Mouse (Mus musculus) gastrocnemius, postnatal 10 days (tissue): ENCODE data around the gene Lgi1. TPM values are rescaled to one million over a fixed set of nuclear protein-coding genes. Genes with fewer than 3 reads are reported as not detected.

Source experiments
- DNase-seq: peaks from one replicate; pipeline ENCODE4 v3.0.0; 2021; ENCODE audit warnings: mixed read lengths
- long read RNA-seq, 2 experiments: library from polyadenylated mRNA; stranded (forward); transcript quantifications; one replicate each; pipeline ENCODE4 v2.0.0; 2021
- total RNA-seq, 2 experiments: library from RNA; stranded (reverse); gene quantifications; 2 replicates each; pipeline ENCODE4 v1.2.3; 2021

Gene Lgi1
- total RNA-seq, result 1 to 10 TPM; 1.5 to 2.3 TPM
- long read RNA-seq, experiment 1, full-length matches to known transcripts, result 2 of 3 reads
- long read RNA-seq, experiment 1, partial matches to known transcripts, result 0 of 3 reads
- long read RNA-seq, experiment 1, other reads (novel, unspliced or antisense), result 1 of 3 reads
- long read RNA-seq, experiment 2, partial matches to known transcripts, result 1 of 1 reads
- long read RNA-seq, experiment 2, other reads (novel, unspliced or antisense), result 0 of 1 reads

DNA sequence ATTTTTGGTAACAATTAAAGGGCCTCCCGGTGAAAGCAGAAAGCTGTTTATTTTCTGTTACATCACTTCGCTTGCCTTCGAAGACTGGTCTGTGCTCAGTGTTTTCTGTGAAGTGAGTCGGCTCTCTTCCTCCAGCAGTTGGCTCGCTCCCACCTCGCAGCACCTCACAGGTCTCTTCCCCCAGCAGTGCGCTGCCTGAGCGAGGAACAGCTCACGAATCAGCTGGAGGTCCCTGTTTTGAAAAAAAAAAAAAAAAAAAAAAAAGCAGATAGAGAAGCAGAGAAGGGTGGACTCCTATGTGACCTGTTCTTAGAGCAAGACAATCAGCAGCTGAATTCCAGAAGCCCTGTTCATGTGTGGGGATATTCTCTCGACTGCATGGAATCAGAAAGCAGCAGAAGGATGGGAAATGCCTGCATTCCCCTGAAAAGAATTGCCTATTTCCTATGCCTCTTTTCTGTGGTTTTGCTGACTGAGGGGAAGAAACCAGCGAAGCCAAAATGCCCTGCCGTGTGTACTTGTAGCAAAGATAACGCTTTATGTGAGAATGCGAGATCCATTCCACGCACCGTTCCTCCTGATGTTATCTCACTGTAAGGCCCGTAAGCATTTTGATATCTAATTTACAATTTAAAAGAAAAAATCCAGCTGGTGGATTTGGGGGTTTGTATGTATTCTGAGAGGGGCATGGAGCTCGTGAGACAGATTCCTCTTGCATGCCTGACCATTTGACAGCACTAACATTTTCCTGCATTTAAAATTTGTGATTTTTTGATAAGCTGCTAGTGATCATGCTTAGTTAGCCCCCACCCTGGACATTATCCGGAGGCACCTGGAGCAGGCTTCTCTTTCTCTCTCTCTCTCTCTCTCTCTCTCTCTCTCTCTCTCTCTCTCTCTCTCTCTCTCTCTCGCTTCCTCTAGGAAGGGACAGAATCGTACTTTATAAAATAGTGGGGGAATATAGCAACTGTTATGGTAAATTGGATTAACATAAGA lies at the start of gene Lgi1:
Gene Lgi1, plus strand, starts transcription at position 32 of the 996 bp plus-strand sequence.
- no peak for DNase-seq

DNA sequence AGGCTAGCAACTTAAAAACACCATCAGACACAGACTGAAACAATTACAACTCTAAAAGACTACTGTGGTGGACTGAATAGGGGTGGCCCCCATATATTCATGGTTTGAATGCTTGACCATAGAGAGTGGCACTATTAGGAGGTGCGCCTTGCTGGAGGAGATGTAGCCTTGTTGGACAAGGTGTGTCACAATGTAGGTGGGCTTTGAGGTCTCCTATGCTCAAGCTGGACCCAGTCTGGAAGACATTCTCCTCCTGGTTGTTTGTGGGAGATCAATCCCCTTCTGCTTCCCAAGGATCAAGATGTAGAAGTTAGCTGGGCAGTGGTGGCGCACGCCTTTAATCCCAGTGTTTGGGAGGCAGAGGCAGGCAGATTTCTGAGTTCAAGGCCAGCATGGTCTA lies 46.6 kb upstream of the Lgi1 start:
- no peak for DNase-seq

DNA sequence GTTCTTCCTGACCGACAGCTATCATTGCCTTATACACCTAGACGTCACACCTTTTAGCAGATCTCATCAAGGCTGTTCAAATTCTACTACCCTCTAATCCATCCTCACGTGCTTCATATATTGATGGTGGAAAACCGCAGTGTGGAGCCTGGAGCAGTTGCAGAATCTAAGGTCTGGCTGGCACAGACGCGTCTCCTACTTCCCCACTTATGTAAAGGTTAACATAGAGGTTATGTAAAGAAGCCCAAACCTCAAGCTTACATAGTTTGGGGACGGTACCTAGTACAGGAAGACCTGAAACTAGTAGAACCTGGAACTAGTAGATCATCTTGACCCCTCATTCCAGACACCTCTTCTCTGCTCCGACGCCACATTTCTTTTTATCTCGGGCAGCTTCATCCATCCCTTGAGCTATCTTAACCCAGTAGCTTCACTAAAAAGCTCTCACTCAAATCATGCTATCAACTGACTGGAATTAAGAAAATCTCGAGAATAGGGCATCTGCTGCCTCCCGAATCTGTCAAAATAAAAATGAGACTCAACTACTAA lies 40.9 kb upstream of the Lgi1 start:
- DNase-seq, result no peak

DNA sequence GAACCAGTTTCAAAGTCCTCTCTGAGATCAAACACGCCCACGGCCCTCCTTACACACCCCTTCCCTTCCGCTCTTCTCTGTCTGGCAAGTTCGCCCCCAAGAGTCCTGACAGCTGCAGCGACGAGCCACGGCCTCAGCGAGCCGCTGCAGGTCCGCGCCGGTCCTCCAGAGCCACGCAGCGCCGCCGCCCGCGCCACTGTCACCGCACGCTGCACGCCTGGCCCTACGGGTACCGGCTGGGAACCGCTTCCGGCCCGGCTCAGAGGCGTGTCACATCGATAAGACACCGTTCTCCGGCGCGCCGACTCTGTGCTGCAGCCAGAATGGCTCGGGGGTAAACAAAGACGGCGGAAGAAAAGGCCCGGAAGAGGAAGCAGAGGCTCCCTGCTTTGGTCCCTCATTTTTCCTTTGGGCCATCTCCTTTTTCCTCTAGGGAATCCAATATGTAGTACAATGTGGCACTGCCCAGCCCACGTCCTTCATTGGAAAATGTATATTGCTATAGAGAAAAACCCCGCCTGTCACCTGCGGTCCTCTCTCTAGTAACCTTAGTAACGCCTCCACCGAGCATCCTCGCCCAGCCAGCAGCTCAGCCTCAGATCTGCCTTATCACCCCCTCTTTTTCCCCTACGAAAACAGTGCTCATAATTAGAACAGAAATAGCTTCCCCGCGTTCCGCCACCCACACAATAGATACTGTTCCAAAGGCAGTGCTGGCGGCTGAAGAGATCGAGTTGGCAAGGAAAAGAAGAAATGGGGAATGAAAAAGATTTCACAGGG lies 40.2 kb upstream of the Lgi1 start, which contains the start of gene Fra10ac1:
Gene Fra10ac1, minus strand, starts transcription at position 252 of the 780 bp plus-strand sequence.
- DNase-seq, result peak; percentile 92

DNA sequence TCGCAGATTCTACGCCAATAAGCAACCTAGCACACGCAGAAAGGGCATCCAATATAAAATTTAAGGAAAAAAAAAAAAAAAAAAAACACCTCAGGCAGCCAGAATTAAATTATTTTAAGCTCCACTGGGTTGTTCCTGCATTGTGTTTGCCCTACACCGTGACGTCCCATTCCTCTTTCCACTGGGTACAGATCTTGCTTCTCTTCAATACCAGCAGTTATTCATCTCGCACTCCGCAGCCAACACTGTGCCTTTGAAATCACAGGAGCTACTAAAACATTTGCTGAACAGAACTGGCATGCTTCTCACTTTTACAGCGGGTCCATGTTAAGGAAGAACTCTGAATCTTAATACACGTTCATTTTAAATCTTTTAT lies 39.7 kb upstream of the Lgi1 start:
- no peak for DNase-seq

DNA sequence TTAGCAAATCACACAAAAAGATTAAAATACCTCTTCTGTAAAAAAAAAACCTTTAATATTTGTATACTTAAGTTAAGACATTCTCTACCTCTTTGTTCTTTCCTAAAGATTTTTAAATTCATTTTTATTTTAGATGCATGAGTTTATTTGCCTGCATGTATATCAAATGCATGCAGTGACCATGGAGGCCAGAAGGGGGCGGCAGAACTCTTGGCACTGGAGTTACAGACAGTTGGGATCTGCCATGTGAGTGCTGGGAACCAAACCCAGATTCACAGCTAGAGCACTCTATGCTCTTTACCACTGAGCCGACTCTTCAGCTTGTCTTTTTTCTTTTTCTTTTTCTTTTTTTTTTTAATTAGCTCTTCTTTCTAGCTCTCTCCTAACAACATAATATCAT lies 35.6 kb upstream of the Lgi1 start:
- DNase-seq, result no peak

DNA sequence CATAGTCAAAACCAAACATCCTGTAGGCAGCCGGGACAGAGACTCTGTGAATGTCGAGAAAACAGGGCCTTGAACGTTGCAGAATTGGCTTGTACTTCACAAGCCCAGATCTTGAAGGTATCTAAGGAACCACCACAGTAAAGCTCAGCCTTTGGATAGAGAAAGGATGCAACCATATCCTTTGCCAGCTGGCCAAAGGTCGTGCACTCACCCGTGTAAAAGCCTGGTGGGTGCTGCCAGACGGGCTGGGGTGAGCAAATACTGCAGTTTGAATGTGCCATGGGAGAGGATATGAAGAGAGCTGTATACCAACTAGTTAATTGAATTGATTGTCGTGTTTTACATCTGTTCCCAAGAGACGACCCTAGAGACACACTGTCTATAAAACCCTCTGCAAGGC lies 32.2 kb upstream of the Lgi1 start:
- DNase-seq, result no peak

DNA sequence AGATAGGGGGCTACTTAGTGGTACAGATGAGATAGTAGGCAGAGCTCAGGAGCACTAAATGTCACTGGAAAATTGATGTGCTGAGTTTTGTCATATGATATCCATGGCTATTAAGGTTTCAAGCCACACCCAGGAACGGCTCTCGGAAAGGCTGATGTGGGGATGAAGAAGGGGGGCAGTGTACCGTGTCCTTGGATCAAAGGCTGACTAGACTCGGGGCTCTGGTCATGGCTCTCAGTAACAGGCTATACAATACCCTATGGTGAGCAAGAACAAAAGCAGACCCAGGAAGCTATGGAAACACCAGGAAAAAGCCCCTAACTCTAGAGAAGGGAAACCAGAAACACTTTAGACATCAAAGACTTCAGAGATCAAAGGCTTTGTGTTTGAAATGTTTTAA lies 31.8 kb upstream of the Lgi1 start:
- no peak for DNase-seq

DNA sequence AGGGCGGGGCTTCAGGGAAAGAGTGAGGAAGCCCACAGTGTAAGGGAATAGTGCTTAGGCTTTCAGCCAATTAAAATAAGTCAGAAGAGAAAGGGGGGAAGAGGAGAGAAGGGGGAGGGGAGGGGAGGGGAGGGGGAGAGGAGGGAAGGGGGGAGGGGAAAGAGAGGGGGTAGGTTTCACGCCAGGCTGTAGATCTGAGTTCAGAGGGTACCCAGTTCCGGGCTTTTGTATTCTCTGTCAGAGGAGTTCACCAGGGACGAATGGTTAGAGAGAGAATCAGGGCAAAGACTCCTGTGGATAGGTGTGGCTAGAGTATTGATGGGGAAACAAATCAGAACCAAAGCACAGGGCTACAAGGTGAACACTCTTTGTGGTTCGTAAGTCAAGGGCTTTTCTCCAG lies 27.8 kb upstream of the Lgi1 start:
- no peak for DNase-seq

DNA sequence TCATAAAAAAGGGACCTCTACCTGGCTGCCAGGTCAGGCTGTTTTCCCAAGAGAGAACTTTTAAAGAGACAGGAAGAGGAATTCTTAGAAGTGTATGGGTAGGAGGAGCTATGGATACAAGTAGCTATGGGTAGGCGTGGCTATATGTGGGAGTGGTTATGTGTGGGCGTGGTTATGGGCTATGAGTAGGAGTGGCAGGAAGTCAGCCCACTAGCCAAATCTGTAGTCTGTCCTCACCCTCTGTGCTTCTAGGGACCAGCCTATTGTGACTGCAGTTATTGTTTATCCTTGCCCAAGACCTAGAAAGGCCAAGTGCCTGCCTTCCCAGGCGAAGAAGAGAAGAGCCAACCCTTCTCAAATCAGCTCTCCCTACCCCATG lies 26.5 kb upstream of the Lgi1 start:
- no peak for DNase-seq

DNA sequence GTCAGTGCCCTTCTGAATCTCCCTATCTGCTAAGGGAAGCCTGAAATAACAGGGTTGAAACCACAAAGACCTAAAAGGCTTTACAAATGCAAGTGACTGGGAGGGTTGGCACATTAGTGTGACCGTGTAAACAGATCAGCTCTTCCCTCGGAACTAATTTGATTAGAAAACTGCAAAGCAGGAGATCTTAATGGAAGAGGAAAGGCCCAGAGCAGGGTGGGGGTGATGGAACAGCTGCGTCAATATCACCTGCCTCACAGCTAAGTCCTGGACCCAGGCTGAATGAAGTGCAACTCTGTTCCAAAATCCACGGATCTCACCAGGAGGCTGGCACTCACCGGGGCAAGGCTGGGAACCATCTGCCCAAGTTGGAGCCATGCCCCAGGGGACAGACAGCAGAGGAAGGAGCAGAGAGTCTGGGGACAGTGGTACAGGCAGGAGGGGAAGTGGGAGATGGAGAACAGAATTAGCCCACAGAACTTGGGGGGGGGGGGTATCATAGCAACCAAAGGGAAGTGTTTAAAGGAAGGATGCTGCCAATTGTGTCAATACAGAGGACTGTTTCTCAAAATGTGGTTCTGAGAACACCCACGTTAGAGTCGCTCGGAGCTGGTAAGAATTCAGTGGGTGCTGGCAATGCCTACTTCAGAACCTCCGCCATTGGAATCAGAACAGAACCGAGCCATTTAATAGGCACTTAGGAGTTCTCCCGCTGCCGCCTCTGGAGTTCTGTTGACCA lies 26.0 kb upstream of the Lgi1 start:
- no peak for DNase-seq

DNA sequence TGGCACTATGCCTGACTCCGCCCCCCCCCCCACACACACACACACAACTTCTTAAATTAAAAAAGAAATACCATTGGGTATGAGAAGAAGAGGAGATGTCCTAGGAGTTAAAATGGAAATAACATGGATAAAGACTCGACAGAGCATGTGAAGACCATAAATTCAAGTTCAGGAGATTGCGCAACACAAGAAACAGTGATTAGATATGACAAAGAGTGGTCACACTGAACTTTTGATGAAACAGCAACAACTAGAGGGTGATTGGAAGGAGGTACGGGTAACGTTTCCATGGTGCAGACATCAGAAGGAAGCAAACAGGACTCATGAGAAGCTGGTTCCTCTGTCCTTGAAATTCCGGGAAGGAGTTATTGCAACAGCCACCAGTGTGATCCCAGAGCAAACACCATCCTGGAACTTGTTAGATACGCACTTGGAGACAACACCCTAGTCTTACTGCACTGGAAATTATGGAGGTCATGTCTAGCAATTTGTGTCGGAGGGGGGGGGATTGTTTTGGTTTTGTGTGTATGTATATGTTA lies 22.0 kb upstream of the Lgi1 start:
- DNase-seq, result no peak

DNA sequence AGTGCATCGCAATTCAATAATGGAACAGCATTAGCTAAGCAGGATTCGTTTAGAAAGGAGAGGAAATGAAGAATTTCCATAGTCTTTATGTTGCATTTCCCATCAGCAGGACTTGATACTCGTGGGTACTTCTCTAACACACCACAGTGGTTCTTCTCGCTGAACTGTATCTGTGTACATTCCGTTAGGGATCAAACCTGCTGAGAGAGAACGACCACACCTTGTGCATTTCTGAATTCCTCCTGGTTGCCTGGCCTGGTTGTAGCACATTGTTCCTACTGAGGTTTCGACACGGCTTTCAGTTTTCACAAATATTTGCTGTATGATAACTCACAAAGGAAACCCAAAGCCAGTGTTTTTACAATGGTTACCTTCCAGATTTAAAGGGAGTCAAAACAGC lies 19.6 kb upstream of the Lgi1 start:
- DNase-seq, result no peak

DNA sequence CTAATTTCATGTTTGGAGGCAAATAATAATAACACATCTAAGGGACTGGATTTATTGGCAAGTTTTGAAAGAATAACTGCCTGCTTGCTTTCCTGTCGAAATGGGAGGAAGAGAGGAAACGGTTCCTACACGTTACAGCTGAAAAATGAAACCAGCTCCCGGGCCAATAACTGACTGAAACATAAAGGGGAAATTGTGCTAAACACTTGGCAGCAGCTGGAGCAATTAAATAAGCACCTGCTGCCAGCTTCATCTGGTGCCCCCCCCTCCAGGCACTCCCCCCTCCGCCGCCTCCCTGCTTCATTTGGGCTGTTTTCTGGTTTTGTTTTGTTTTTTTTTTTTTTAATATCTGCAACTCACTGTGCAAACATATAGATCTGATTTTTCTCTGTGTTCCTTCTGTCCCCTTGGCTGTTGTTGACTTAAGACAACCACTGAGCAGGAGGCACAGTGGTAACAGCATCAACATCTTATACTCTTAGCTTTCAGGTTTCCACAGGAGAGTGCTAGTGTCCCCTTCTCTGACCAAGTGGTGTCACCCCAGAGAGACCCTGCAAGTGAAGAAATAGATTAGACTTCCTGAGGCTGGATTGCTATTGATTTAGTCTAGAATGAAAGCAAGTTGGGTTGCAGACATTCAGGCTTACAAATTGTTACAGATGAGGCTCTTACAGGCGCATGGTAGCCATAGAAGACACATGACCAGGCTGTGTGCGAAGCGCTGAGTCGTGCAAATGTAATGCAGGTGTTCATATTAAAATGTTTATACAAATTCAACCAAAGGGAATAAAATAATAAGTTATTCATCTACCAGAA lies 18.8 kb upstream of the Lgi1 start:
- no peak for DNase-seq

DNA sequence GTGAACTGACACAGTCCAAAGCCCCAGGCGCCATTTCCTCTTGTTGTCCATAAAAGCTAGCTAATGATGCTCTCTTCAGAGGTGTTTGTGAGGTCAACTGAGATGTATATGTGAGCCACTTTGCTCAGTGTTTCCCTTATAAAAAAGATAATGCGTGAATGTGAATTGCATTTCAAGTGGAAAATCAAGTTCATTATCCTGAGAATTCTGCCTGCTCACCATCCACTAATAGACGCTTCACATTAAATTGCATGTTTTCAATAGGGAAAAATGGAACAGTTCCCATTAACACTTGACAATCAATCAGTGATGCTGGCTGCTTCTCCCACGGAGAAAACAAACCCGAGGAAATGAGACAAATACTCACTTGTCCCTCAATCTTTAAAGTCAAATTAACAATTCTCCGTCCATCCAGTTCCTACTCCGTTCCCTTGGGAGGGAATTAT lies 18.1 kb upstream of the Lgi1 start:
- DNase-seq, result no peak

DNA sequence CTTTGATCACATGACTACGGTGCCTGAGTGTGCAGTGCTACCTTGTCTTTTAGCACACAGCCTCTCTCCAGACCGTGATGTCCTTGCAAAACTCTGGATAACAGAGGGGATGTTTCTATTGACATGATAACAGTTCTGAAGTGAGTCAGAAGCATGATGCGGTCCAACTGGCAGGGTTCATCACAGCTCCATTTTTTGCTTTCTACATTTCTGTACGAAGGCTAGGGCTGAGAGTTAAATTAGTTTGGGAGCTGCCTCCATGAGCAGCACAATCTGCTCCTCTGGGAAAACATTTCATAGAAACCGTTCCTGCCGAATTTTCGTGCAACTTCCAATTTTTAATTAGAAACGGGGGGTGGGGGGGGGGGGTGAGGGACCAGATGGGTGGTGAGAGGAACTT lies 14.7 kb upstream of the Lgi1 start:
- DNase-seq, result no peak

DNA sequence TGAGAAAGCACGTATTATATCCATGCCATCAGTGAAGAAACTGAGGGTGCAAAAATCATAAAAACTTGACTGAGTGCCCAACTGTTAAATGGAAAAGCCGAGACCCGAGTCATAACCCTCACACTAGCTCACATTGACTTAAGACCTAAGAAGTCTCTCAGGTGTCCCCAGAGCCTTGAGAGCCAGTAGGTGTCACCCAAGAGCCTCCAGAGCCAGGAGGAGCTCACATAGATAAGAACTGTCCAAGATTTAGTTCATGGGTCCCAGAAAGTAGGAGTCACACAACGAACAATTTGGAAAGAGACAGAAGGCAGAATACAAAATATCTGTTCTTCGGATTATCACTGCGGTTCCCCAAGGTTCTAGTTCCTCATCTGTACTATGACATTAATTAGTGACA lies 10.5 kb upstream of the Lgi1 start:
- peak; percentile 9 for DNase-seq

DNA sequence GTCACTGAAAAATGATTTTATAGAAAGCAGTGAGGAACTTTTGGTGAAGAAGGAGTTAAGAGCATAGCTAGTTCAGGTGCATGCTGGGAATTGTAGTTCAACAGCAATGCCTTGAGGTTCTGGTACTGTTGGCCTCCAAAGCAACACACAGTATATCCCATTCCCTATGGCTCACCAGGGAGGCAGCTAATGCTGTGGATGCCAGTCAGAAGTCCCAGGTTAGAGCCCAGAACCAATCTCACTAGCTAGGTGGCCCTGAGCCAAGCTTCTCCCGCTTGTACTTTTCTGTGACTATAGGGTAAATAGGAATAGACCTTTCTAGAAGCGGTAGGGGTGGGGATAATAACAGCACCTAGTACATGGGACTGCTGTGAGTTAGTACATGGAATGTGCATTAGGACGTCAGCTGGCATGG lies 5.7 kb upstream of the Lgi1 start:
- peak; percentile 6 for DNase-seq

DNA sequence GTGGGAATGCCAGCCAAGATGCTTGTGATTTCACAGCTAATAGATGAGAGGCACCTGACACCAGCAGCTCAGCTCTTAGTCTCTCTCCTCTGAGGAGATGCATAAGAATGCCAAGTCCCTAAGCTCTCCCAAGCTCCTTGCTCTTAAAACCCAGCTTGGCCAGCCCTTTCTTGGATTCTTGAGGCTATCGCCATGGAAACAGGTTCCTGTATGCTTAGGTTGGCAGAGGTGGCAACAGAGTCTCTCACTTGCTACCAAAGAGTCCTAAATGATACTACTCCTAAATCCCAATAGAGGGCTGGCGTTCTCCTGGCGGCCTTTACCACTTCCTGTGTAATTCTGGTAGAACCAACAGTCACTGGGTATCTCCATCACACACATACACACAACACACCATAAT lies 4.9 kb upstream of the Lgi1 start:
- DNase-seq, result no peak

DNA sequence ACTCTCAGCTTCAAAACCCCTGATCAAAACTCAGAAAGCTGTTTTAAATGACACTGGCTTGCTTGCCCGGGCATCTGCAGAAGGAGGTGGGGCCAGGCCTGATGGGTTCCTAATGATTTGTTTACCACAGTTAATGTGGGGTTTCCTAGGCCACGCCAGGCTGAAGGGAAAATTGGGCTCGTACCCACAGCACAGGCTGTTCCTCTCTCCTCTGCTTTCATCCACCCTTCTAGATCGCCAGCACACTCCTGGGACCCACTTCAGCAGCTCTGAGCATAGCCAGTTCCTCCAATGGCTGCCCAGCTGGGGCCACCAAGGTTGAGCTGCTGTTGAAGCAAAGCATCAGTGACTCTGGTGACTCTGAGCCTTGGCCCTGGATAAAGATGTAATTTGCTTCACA lies 4.0 kb upstream of the Lgi1 start:
- DNase-seq, result no peak

DNA sequence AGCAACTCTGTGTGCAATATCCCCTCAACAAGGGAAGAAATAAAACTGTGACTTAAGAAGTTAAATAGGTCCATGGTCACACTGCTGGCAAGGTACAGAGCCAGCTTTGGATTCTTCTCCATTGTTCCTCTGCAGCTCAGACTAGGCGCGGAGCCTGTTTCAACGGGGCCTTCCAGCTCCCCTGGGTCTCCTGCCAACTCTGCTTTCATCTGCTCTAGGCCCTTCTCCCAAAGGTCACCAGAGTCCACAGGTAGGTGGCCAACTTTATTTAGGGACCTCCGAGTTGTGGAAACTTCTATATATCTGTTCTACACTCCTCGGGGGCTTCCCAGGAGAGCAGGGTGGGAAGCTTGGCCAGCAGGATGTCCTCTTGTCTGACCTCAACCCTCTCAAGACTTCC lies 3.0 kb upstream of the Lgi1 start:
- peak; percentile 10 for DNase-seq
